Mouse (Mus musculus) gastrocnemius, postnatal 10 days (tissue): ENCODE data around the gene Faxc. TPM values are rescaled to one million over a fixed set of nuclear protein-coding genes. Genes with fewer than 3 reads are reported as not detected.

ENCODE experiments used
- DNase-seq: peaks from one replicate; pipeline ENCODE4 v3.0.0; 2021; ENCODE audit warnings: mixed read lengths
- total RNA-seq, 2 experiments: library from RNA; stranded (reverse); gene quantifications; 2 replicates each; pipeline ENCODE4 v1.2.3; 2021

The Faxc gene
- total RNA-seq, 2 experiments from 2014 or later: 2.4 to 2.9 TPM

- DNase-seq: no peak
These were observed 98.8 kb downstream of the Faxc start for GRCm38 (mm10) chr4:22029951-22030350.

Other genes with a start within 250 kb of the Faxc start
- gene Prdm13, start 245.4 kb upstream of the Faxc start, total RNA-seq: not detected
- 10 to 100 TPM; 11.3 to 12.1 TPM for gene Ccnc, start 203.6 kb upstream of the Faxc start, total RNA-seq
- 10 to 100 TPM; 10.7 to 15.1 TPM for gene Usp45, start 164.2 kb upstream of the Faxc start, total RNA-seq
- gene Tstd3, start 164.1 kb upstream of the Faxc start, total RNA-seq: 1 to 10 TPM; 8.2 to 9.0 TPM
- 10 to 100 TPM; 42.6 to 61.7 TPM for gene Pnisr, start 83.7 kb upstream of the Faxc start, total RNA-seq
- gene Coq3, start 51.7 kb upstream of the Faxc start, total RNA-seq: 10 to 100 TPM; 13.3 to 14.2 TPM